Mouse (Mus musculus): ENCODE data around the gene Itga9.

Itga9 gene

GRCm38 (mm10) chr9:118785816-118786215 is 179.3 kb downstream of the Itga9 start:
- no peak for DNase-seq

GRCm38 (mm10) chr9:118788869-118789281 is 182.4 kb downstream of the Itga9 start:
- no peak for DNase-seq

GRCm38 (mm10) chr9:118791231-118791630 is 184.7 kb downstream of the Itga9 start:
- DNase-seq, result no peak

- no peak for DNase-seq
Measured at GRCm38 (mm10) chr9:118793151-118793785, 186.8 kb downstream of the Itga9 start.

GRCm38 (mm10) chr9:118794668-118795067 is 188.2 kb downstream of the Itga9 start:
- DNase-seq, result no peak

- DNase-seq, result no peak
Measured at GRCm38 (mm10) chr9:118795304-118795703, 188.8 kb downstream of the Itga9 start.

GRCm38 (mm10) chr9:118799105-118799504 is 192.6 kb downstream of the Itga9 start:
- no peak for DNase-seq

- DNase-seq, result no peak
Measured at GRCm38 (mm10) chr9:118801176-118801909, 194.9 kb downstream of the Itga9 start.

GRCm38 (mm10) chr9:118801910-118802287 is 195.4 kb downstream of the Itga9 start:
- DNase-seq, result no peak

- DNase-seq, result no peak
Measured at GRCm38 (mm10) chr9:118802380-118802779, 195.9 kb downstream of the Itga9 start.

- no peak for DNase-seq
Measured at GRCm38 (mm10) chr9:118805740-118806139, 199.2 kb downstream of the Itga9 start.

- no peak for DNase-seq
Measured at GRCm38 (mm10) chr9:118807669-118808068, 201.2 kb downstream of the Itga9 start.

GRCm38 (mm10) chr9:118812221-118812620 is 205.7 kb downstream of the Itga9 start:
- DNase-seq, result no peak

GRCm38 (mm10) chr9:118813492-118813891 is 207.0 kb downstream of the Itga9 start:
- DNase-seq, result no peak

- no peak for DNase-seq
Measured at GRCm38 (mm10) chr9:118814056-118814455, 207.6 kb downstream of the Itga9 start.

- no peak for DNase-seq
Measured at GRCm38 (mm10) chr9:118814461-118814860, 208.0 kb downstream of the Itga9 start.

- DNase-seq, result no peak
Measured at GRCm38 (mm10) chr9:118815543-118815942, 209.1 kb downstream of the Itga9 start.

- DNase-seq, result no peak
Measured at GRCm38 (mm10) chr9:118818508-118818907, 212.0 kb downstream of the Itga9 start.

GRCm38 (mm10) chr9:118821220-118822185 is 215.0 kb downstream of the Itga9 start:
- DNase-seq, result peak; percentile 25 to 46

- no peak for DNase-seq
Measured at GRCm38 (mm10) chr9:118822186-118822555, 215.7 kb downstream of the Itga9 start.

GRCm38 (mm10) chr9:118822581-118822980 is 216.1 kb downstream of the Itga9 start:
- no peak for DNase-seq

GRCm38 (mm10) chr9:118831080-118831479 is 224.6 kb downstream of the Itga9 start:
- DNase-seq, result no peak

GRCm38 (mm10) chr9:118832533-118832932 is 226.0 kb downstream of the Itga9 start:
- no peak for DNase-seq

Data from spleen, adult 18-20 months (tissue).